Mouse (Mus musculus) intestine, embryonic 15.5 days (tissue): ENCODE measurements around the gene Stim1. TPM values are rescaled to one million over a fixed set of nuclear protein-coding genes. Genes with fewer than 3 reads are reported as not detected.
"Not testable (repeated sequence)": the region's sequence is repeated elsewhere in the genome, so short reads cannot be mapped to it uniquely, and the experiment has no call there.

Source experiments
- ATAC-seq: fragments of 200-750 bp; cut with Nextera tagmentation; 2 replicates; pipeline ENCODE4 v1.8.0; 2017; ENCODE audit warnings: moderate TSS enrichment, moderate library complexity
- H3K27ac ChIP-seq: fragments of 300-500 bp; sonication (generic); 2 replicates; pipeline ENCODE4 v1.5.1; 2015; ENCODE audit warnings: mild to moderate bottlenecking, inconsistent platforms
- H3K27me3 ChIP-seq: fragments of 300-500 bp; sonication (generic); replicated peaks from 2 replicates; pipeline ENCODE4 v1.6.1; 2015; ENCODE audit warnings: inconsistent platforms
- H3K36me3 ChIP-seq: fragments of 300-500 bp; sonication (generic); 2 replicates; pipeline ENCODE4 v1.6.1; 2015; ENCODE audit warnings: inconsistent platforms
- H3K4me1 ChIP-seq: fragments of 300-500 bp; sonication (generic); replicated peaks from 2 replicates; pipeline ENCODE4 v1.6.1; 2015; ENCODE audit warnings: inconsistent platforms
- H3K4me2 ChIP-seq: fragments of 300-500 bp; sonication (generic); replicated peaks from 2 replicates; pipeline ENCODE4 v1.6.1; 2015; ENCODE audit warnings: mild to moderate bottlenecking, inconsistent platforms
- H3K4me3 ChIP-seq: fragments of 300-500 bp; sonication (generic); replicated peaks from 2 replicates; pipeline ENCODE4 v1.5.1; 2015; ENCODE audit warnings: inconsistent platforms
- H3K9ac ChIP-seq: fragments of 300-500 bp; sonication (generic); 2 replicates; pipeline ENCODE4 v1.6.1; 2015; ENCODE audit warnings: inconsistent platforms
- H3K9me3 ChIP-seq: fragments of 300-500 bp; sonication (generic); 2 replicates; pipeline ENCODE4 v1.6.1; 2016; ENCODE audit warnings: inconsistent platforms
- WGBS: fragments of 180-500 bp; shearing (Covaris S2); methylation state at CpG from one replicate; pipeline ENCODE4 v1.1.7; 2015; 5-methylcytosine and 5-hydroxymethylcytosine counted together
- polyA plus RNA-seq: library from polyadenylated mRNA; unstranded; fragments of >200 nt; fragmentation: Nextera tagmentation; extraction: Ambion mirVana; gene quantifications from 2 replicates; pipeline ENCODE4 v1.2.1, GENCODE M21; 2015

Gene Stim1
- polyA plus RNA-seq, 1 experiment from 2014 or later, result 20.1 TPM

DNA sequence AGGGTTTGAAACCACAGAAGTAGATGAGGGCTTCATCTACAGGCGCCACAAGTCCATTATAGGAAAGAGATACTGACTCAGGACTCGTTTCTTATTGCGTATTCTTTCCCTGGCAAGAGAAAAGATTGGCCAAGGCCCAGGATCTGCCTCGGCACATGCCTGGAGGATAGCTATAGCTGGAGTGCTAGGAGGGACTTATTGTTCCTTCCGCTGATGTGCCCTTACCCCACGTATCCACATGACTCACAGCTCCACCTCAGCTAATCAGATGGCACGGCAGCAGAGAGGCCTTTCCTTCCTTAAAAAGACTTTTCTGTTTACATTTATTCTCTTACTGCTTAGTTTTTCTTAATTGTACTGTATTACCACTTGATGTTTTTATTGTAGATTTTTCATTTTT lies 128.3 kb downstream of the Stim1 start:
- WGBS, result 68% methylated on average over 7 of the region's 7 CpGs
- no peak for ATAC-seq
- no peaks in the 10 kb centered on the region for H3K36me3 ChIP-seq

GRCm38 (mm10) chr7:102396331-102396730 lies 128.7 kb downstream of the Stim1 start:
- Histone ChIP-seq H3K4me3 (no peak overlapping the region), H3K9ac (no peak overlapping the region), H3K9me3 (no peaks in the 10 kb centered on the region), H3K27ac (no peak overlapping the region), H3K36me3 (no peaks in the 10 kb centered on the region), H3K4me1 (no peaks in the 10 kb centered on the region), H3K4me2 (no peak overlapping the region), H3K27me3 (no peaks in the 10 kb centered on the region)
- no peak for ATAC-seq
- WGBS, result 90% methylated on average over 3 of the region's 3 CpGs

More for the DNA sequence above, 128.3 kb downstream of the Stim1 start:
- H3K27ac ChIP-seq, result no peak overlapping the region
- no peak overlapping the region for H3K4me3 ChIP-seq
- no peaks in the 10 kb centered on the region for H3K4me1 ChIP-seq
- no peaks in the 10 kb centered on the region for H3K9me3 ChIP-seq
- no peak overlapping the region for H3K9ac ChIP-seq
- H3K4me2 ChIP-seq, result no peak overlapping the region
- H3K27me3 ChIP-seq, result no peaks in the 10 kb centered on the region

DNA sequence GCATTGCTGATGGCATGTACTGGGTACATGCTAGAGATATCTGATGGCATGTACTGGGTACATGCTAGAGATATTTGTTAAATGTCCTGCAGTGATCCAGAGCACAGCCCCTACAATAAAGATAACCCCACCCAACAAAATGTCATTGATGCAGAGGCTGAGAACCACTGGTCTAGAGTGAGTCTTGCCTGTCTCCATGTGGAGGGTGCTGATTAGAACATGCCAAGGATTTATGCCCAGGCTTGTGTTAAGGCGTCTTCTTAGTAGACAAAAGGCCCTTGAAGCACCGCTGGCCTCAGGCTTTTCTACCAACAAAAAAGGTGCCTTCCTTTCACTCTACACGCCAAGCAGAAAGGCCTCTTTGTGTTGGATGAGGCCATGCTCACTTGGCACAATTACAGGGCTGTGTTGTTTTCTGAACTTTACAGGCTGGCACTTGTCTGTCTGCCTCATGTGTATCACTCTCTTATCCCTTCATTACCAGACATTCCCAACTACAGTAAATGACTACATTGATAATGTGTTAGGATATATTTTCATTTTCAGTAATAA lies 131.7 kb downstream of the Stim1 start:
- Histone ChIP-seq H3K9me3 (no peaks in the 10 kb centered on the region), H3K36me3 (no peaks in the 10 kb centered on the region), H3K4me1 (no peaks in the 10 kb centered on the region), H3K27me3 (no peaks in the 10 kb centered on the region), H3K4me2 (no peak overlapping the region), H3K9ac (no peak overlapping the region), H3K27ac (no peak overlapping the region), H3K4me3 (no peak overlapping the region)
- no peak for ATAC-seq
- WGBS, result 78% methylated on average over 3 of the region's 3 CpGs

DNA sequence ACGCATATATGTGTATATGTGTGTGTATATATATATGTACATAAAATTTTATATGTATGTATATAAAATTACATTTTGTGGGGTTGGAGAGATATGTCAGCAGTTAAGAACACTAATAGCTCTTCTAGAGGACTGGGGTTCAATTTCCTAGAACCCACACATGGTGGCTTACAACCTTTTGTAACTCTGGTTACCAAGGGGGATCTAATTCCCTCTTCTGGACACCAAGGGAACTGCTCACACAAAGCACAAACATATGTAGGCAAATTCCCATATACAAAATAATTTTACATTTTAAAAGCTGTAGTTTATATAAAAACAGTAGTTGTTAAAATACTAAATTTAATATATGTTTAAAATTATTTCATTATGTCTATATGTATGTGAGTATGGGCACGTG lies 136.5 kb downstream of the Stim1 start:
- no peak overlapping the region for H3K27ac ChIP-seq
- ATAC-seq, result no peak
- no peak overlapping the region for H3K9ac ChIP-seq
- no peaks in the 10 kb centered on the region for H3K36me3 ChIP-seq
- no peaks in the 10 kb centered on the region for H3K27me3 ChIP-seq
- no peaks in the 10 kb centered on the region for H3K9me3 ChIP-seq
- 93% methylated on average over 2 of the region's 2 CpGs for WGBS
- H3K4me1 ChIP-seq, result no peaks in the 10 kb centered on the region
- H3K4me3 ChIP-seq, result no peak overlapping the region
- no peak overlapping the region for H3K4me2 ChIP-seq

DNA sequence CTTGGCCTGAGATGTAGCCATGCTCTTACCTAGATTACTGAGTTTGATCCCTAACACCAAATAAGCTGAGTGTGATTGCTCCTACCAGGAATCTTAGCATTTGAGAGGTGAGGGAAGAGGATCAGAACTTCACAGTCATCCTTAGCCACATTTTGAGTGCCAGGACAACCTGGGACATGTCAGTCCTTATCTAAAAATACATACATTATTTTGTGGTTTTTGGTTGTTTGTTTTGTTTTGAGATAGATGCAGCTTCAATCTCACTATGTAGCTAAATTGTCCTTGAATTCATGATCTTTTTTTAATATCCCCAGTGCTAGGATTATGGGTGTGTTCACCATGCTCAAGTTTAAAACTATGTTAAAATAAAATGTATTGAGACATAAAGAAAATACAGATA lies 139.8 kb downstream of the Stim1 start:
- Histone ChIP-seq H3K4me3 (no peak overlapping the region), H3K36me3 (no peaks in the 10 kb centered on the region), H3K27me3 (no peaks in the 10 kb centered on the region), H3K9me3 (no peaks in the 10 kb centered on the region), H3K9ac (no peak overlapping the region), H3K27ac (no peak overlapping the region), H3K4me1 (no peaks in the 10 kb centered on the region), H3K4me2 (no peak overlapping the region)
- ATAC-seq, result no peak

DNA sequence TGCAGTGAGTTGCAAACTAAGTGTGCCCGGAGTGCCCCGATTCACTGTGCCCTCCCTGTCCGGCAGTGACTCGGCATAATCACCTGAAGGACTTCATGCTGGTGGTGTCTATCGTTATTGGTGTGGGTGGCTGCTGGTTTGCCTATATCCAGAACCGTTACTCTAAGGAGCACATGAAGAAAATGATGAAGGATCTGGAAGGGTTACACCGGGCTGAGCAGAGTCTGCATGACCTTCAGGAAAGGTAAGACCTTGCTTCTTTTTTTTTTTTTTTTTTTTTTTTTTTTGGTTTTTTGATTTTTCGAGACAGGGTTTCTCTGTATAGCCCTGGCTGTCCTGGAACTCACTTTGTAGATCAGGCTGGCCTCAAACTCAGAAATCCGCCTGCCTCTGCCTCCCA lies 147.7 kb downstream of the Stim1 start:
- 88% methylated on average over 9 of the region's 9 CpGs for WGBS
- not testable (repeated sequence) for ATAC-seq, H3K9ac ChIP-seq

DNA sequence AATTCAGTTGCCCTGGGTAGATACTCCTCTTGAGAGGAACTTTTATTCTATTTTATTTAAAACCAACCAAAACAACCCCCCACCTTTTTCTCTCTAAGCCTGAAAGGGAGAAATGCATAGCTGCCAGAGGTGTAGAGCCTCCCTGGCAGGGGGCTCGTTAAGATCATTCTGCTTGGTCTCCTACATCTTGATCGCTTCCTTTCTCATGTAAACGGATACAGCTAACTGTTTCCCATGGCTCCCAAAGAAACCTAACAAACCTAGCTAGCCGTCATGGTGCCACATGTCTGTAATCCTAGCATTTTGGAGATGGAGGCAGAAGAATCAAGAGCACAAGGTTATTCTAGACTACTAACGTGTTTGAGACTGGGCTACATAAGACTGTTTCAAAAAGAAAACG lies 148.2 kb downstream of the Stim1 start:
- H3K4me3 ChIP-seq, result no peak overlapping the region
- H3K9ac ChIP-seq, result no peak overlapping the region
- WGBS, result 49% methylated on average over 6 of the region's 6 CpGs
- no peak overlapping the region for H3K4me2 ChIP-seq
- no peak overlapping the region for H3K27ac ChIP-seq
- no peak for ATAC-seq
- H3K27me3 ChIP-seq, result no peaks in the 10 kb centered on the region
- no peaks in the 10 kb centered on the region for H3K36me3 ChIP-seq
- H3K9me3 ChIP-seq, result no peaks in the 10 kb centered on the region
- H3K4me1 ChIP-seq, result no peaks in the 10 kb centered on the region

More for the DNA sequence above, 147.7 kb downstream of the Stim1 start:
- not testable (repeated sequence) for H3K9me3 ChIP-seq, H3K27me3 ChIP-seq, H3K27ac ChIP-seq, H3K36me3 ChIP-seq, H3K4me1 ChIP-seq, H3K4me2 ChIP-seq, H3K4me3 ChIP-seq

- H3K27ac ChIP-seq, result no peak overlapping the region
- under 1% methylated on average over 4 of the region's 4 CpGs for WGBS
- no peaks in the 10 kb centered on the region for H3K36me3 ChIP-seq
- peak; percentile 58 for ATAC-seq
- no peak overlapping the region for H3K4me3 ChIP-seq
- no peaks in the 10 kb centered on the region for H3K27me3 ChIP-seq
- H3K4me1 ChIP-seq, result no peaks in the 10 kb centered on the region
- H3K9ac ChIP-seq, result no peak overlapping the region
- no peaks in the 10 kb centered on the region for H3K9me3 ChIP-seq
- H3K4me2 ChIP-seq, result no peak overlapping the region
Measured at GRCm38 (mm10) chr7:102417398-102417797, 149.8 kb downstream of the Stim1 start.

- Histone ChIP-seq H3K27ac (no peak overlapping the region), H3K4me3 (no peak overlapping the region), H3K9ac (no peak overlapping the region), H3K4me2 (no peak overlapping the region), H3K4me1 (no peaks in the 10 kb centered on the region), H3K27me3 (no peaks in the 10 kb centered on the region), H3K9me3 (no peaks in the 10 kb centered on the region), H3K36me3 (no peaks in the 10 kb centered on the region)
- no peak for ATAC-seq
- 91% methylated on average over 2 of the region's 2 CpGs for WGBS
Measured at GRCm38 (mm10) chr7:102422036-102422435, 154.4 kb downstream of the Stim1 start.

GRCm38 (mm10) chr7:102425933-102426685 lies 158.5 kb downstream of the Stim1 start:
- no peaks in the 10 kb centered on the region for H3K27me3 ChIP-seq
- 51% methylated on average over 6 of the region's 6 CpGs for WGBS
- H3K36me3 ChIP-seq, result no peaks in the 10 kb centered on the region
- H3K9me3 ChIP-seq, result no peaks in the 10 kb centered on the region
- H3K27ac ChIP-seq, result no peak overlapping the region
- no peak overlapping the region for H3K4me2 ChIP-seq
- H3K9ac ChIP-seq, result no peak overlapping the region
- no peaks in the 10 kb centered on the region for H3K4me1 ChIP-seq
- ATAC-seq, result no peak
- H3K4me3 ChIP-seq, result no peak overlapping the region

DNA sequence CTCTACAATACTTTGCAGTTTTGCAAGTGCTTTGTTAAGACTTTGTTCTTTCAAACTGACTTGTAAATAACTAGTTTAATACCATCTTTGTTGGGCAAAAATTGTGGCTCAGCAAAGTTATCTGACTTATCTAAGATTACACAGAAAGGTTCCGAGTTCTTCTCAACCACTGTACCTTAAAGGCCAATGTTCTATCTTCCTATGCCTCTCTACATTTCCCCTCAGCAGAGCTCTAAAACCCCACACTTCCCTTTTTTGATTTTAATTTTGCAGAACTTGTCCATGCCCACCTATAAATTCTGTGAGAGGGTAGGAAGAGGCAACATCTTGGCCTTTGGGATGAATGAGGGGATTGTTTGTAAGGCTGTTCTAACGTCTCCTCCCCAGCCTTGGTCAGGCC lies 166.7 kb downstream of the Stim1 start:
- no peak overlapping the region for H3K9ac ChIP-seq
- H3K4me1 ChIP-seq, result no peaks in the 10 kb centered on the region
- no peak overlapping the region for H3K27ac ChIP-seq
- WGBS, result 71% methylated on average over 2 of the region's 2 CpGs
- no peaks in the 10 kb centered on the region for H3K36me3 ChIP-seq
- no peak overlapping the region for H3K4me3 ChIP-seq
- H3K27me3 ChIP-seq, result no peaks in the 10 kb centered on the region
- H3K4me2 ChIP-seq, result no peak overlapping the region
- H3K9me3 ChIP-seq, result no peaks in the 10 kb centered on the region
- ATAC-seq, result no peak

DNA sequence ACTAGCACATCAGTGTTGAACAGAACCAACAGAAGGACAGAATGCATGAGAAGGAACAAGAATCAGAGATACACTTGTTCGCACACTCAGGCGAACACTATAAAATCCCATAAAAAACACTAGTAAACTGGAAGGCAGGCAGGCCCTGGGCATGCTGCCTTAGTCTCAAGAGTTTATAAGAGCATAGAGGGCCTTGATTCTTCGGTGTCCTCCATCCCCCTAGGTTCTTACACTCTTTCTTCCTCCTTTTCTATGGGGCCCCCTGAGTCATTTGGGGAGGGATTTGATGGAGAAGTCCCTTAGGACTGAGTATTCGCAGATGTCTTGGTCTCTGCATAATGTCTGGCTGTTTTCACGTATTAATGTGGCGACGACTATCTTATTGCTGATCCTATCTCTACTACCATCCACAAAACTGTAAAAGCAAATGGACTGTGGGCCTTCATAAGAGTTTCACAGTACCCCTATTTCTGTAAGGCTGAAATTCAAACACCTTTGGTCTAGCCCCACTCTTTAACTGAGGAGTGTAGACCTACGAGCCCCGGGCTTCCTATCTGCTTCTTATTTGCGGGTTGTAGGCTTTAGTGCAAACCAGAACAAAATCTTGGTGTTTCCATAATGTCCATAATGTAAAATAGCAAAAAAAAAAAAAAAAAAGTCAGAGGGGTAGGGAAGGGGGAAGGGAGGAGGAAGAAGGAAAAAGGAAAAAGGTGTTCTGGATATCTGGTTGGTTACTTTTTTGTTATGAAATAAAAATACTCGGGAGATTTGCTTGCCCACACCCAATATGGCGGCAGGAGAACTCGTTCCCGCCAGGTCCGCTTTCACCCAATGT lies 173.4 kb downstream of the Stim1 start:
- Histone ChIP-seq H3K9me3 (no peaks in the 10 kb centered on the region), H3K9ac (no peak overlapping the region), H3K36me3 (peaks cover 4% of the 10 kb centered on the region; the same call in 1 of the 2 replicates), H3K27me3 (no peaks in the 10 kb centered on the region), H3K4me2 (peak overlapping the region; percentile 59), H3K27ac (0 out of 2 replicates have a peak overlapping the region, but pooled peaks have one; percentile 36), H3K4me1 (0 out of 2 replicates have a peak, but pooled peaks cover 11% of the 10 kb centered on the region), H3K4me3 (peak overlapping the region; percentile 79)
- ATAC-seq, result peak; percentile 6; the same call in 1 of the 2 replicates
- WGBS, result 53% methylated on average over 15 of the region's 15 CpGs
